Mouse (Mus musculus): Measurements from ENCODE around the gene Myl9. TPM values are rescaled to one million over a fixed set of nuclear protein-coding genes. Genes with fewer than 3 reads are reported as not detected.
"Not testable (repeated sequence)": the region's sequence is repeated elsewhere in the genome, so short reads cannot be mapped to it uniquely, and the experiment has no call there.

The Myl9 gene
- total RNA-seq, 2 experiments from 2014 or later, result 16.3 to 17.0 TPM

- DNase-seq, result no peak
Measured at GRCm38 (mm10) chr2:156784891-156785290, 9.7 kb downstream of the Myl9 start.

GRCm38 (mm10) chr2:156786369-156786768, 11.1 kb downstream of the Myl9 start:
- not testable (repeated sequence) for DNase-seq

GRCm38 (mm10) chr2:156787090-156787775, 12.0 kb downstream of the Myl9 start:
- no peak for DNase-seq

GRCm38 (mm10) chr2:156787776-156788105, 12.5 kb downstream of the Myl9 start:
- no peak for DNase-seq

GRCm38 (mm10) chr2:156788836-156789235, 13.6 kb downstream of the Myl9 start:
- DNase-seq, result no peak

- no peak for DNase-seq
Measured at GRCm38 (mm10) chr2:156798516-156798915, 23.3 kb downstream of the Myl9 start.

- DNase-seq, result no peak
Measured at GRCm38 (mm10) chr2:156801045-156801444, 25.8 kb downstream of the Myl9 start.

GRCm38 (mm10) chr2:156802116-156802515, 26.9 kb downstream of the Myl9 start:
- DNase-seq, result not testable (repeated sequence)

- no peak for DNase-seq
Measured at GRCm38 (mm10) chr2:156803698-156804372, 28.6 kb downstream of the Myl9 start.

GRCm38 (mm10) chr2:156804589-156804988, 29.4 kb downstream of the Myl9 start:
- no peak for DNase-seq

GRCm38 (mm10) chr2:156806886-156807285, 31.7 kb downstream of the Myl9 start:
- DNase-seq, result no peak

GRCm38 (mm10) chr2:156809579-156809978, 34.4 kb downstream of the Myl9 start:
- peak; percentile 42 to 51 for DNase-seq

- no peak for DNase-seq
Measured at GRCm38 (mm10) chr2:156810716-156811115, 35.5 kb downstream of the Myl9 start.

GRCm38 (mm10) chr2:156811556-156811955, 36.3 kb downstream of the Myl9 start:
- DNase-seq, result no peak

- no peak for DNase-seq
Measured at GRCm38 (mm10) chr2:156814344-156814801, 39.2 kb downstream of the Myl9 start.

GRCm38 (mm10) chr2:156814893-156815292, 39.7 kb downstream of the Myl9 start:
- DNase-seq, result no peak

- DNase-seq, result no peak
Measured at GRCm38 (mm10) chr2:156815412-156815811, 40.2 kb downstream of the Myl9 start.

GRCm38 (mm10) chr2:156816116-156816515, 40.9 kb downstream of the Myl9 start:
- no peak for DNase-seq

- DNase-seq, result not testable (repeated sequence)
Measured at GRCm38 (mm10) chr2:156825128-156825527, 49.9 kb downstream of the Myl9 start.

Other genes starting within 250 kb of the Myl9 start
- gene Aar2, start 227.8 kb upstream of the Myl9 start, total RNA-seq (2021), result 10 to 100 TPM; 38.1 to 38.6 TPM
- gene Dlgap4, start 161.7 kb upstream of the Myl9 start, total RNA-seq (2021), result 100 to 1,000 TPM; 197 to 198 TPM
- gene Tgif2, start 64.6 kb downstream of the Myl9 start, total RNA-seq (2021), result 1 to 10 TPM; 1.2 to 1.3 TPM
- gene 4930518I15Rik, start 82.5 kb downstream of the Myl9 start, total RNA-seq (2021), result 1 to 10 TPM; 3.4 TPM
- 100 to 1,000 TPM; 103 to 108 TPM for gene Rab5if, start 87.7 kb downstream of the Myl9 start, total RNA-seq (2021)
- under 1 TPM; 0.25 to 0.50 TPM for gene Sla2, start 111.8 kb downstream of the Myl9 start, total RNA-seq (2021)
- 100 to 1,000 TPM; 415 to 419 TPM for gene Ndrg3, start 216.6 kb downstream of the Myl9 start, total RNA-seq (2021)
- gene Dsn1, start 231.7 kb downstream of the Myl9 start, total RNA-seq (2021), result 1 to 10 TPM; 3.3 to 5.5 TPM